Comparison of ENCODE assay signal across 36 mouse cellular contexts in genomic region chr17:32673976-32674375, GRCm38 (mm10). TPM values are rescaled to one million over a fixed set of nuclear protein-coding genes. Genes with fewer than 3 reads are reported as not detected.
DNase-seq lines count a peak whose midpoint lies in the region; ATAC-seq and TF ChIP-seq lines count a peak whose summit lies in the region.
"Had no signal": no experiment of that assay in that cellular context is flagged by ENCODE, and none has a peak within 500 bp of the region (broad histone marks: within the 10 kb centered on the region; RNA-seq: fewer than 3 reads in every experiment).

No protein-coding gene starts in this region.

- peak; percentile 22 for DNase-seq in embryo, embryonic 11 days
- DNase-seq in embryo, embryonic 10.5 days (ENCODE audit: low spot score): no peak
- DNase-seq in lung, embryonic 14.5 days: peak; percentile 42
- DNase-seq in lung, postnatal 4 days: no peak
- peak; percentile 31 for DNase-seq in ZHBTc4 (ENCODE audit: low read depth, low spot score)
- DNase-seq in limb, embryonic 11.5 days (ENCODE audit: low spot score): peak; percentile 39
- DNase-seq: adrenal gland, postnatal 25 days; cerebellum, adult 11-12 months; cerebellum, postnatal 14 days; gastrocnemius, postnatal 14 days; heart, postnatal 4 days; kidney, adult 11 months; liver, postnatal 0 days; midbrain, embryonic 14.5 days; thymus, adult 2 months; thymus, postnatal 36 days had no signal

- no peak overlapping the region for H3K27ac ChIP-seq in lung, embryonic 14.5 days (ENCODE audit: low read depth)
- no peak overlapping the region for H3K27ac ChIP-seq in limb, embryonic 11.5 days (replicated peaks; ENCODE audit: low read depth, low read length)
- H3K27ac ChIP-seq in liver, embryonic 12.5 days: no peak overlapping the region
- H3K27ac ChIP-seq: hindbrain, embryonic 14.5 days; kidney, embryonic 15.5 days; limb, embryonic 13.5 days; macrophage; neural tube, embryonic 12.5 days had no signal

- H3K9ac ChIP-seq in lung, embryonic 14.5 days: no peak overlapping the region
- H3K9ac ChIP-seq in limb, embryonic 11.5 days (ENCODE audit: low read length): no peak overlapping the region
- no peak overlapping the region for H3K9ac ChIP-seq in liver, embryonic 12.5 days
- H3K9ac ChIP-seq: heart, embryonic 12.5 days; hindbrain, embryonic 14.5 days; kidney, embryonic 15.5 days; limb, embryonic 13.5 days; liver, postnatal 0 days; neural tube, embryonic 12.5 days had no signal

- H3K9me3 ChIP-seq in lung, embryonic 14.5 days (ENCODE audit: low read depth, low read length): no peaks in the 10 kb centered on the region
- H3K9me3 ChIP-seq in limb, embryonic 11.5 days (ENCODE audit: control insufficient read depth, low read length): no peaks in the 10 kb centered on the region
- no peaks in the 10 kb centered on the region for H3K9me3 ChIP-seq in liver, embryonic 12.5 days (replicated peaks)
- H3K9me3 ChIP-seq: heart, embryonic 12.5 days; kidney, embryonic 15.5 days; limb, embryonic 13.5 days; neural tube, embryonic 12.5 days had no signal

- 61% methylated on average over 7 of the region's 7 CpGs for WGBS in lung, embryonic 14.5 days
- 68% methylated on average over 7 of the region's 7 CpGs for WGBS in limb, embryonic 11.5 days
- 42% methylated on average over 7 of the region's 7 CpGs for WGBS in liver, embryonic 12.5 days (ENCODE audit: insufficient replicate concordance)

- no peak for TF ChIP-seq CTCF in lung, embryonic 14.5 days (IDR thresholded peaks at IDR 0.05; ENCODE audit: low read depth)

- H3K4me1 ChIP-seq in lung, embryonic 14.5 days (ENCODE audit: insufficient read depth): no peaks in the 10 kb centered on the region
- H3K4me1 ChIP-seq in limb, embryonic 11.5 days (ENCODE audit: control insufficient read depth, insufficient read depth, low read length): no peaks in the 10 kb centered on the region
- no peaks in the 10 kb centered on the region for H3K4me1 ChIP-seq in liver, embryonic 12.5 days
- H3K4me1 ChIP-seq: heart, embryonic 12.5 days; kidney, embryonic 15.5 days; limb, embryonic 13.5 days; neural tube, embryonic 12.5 days had no signal

- H3K36me3 ChIP-seq in lung, embryonic 14.5 days (ENCODE audit: insufficient read depth): no peaks in the 10 kb centered on the region
- H3K36me3 ChIP-seq in limb, embryonic 11.5 days (ENCODE audit: control insufficient read depth, insufficient read depth, low read length): no peaks in the 10 kb centered on the region
- no peaks in the 10 kb centered on the region for H3K36me3 ChIP-seq in liver, embryonic 12.5 days
- H3K36me3 ChIP-seq: heart, embryonic 12.5 days; kidney, embryonic 15.5 days; limb, embryonic 13.5 days; neural tube, embryonic 12.5 days had no signal

- H3K4me3 ChIP-seq in lung, embryonic 14.5 days (ENCODE audit: low read depth, low read length): no peak overlapping the region
- no peak overlapping the region for H3K4me3 ChIP-seq in limb, embryonic 11.5 days (ENCODE audit: low read depth, low read length)
- H3K4me3 ChIP-seq in liver, embryonic 12.5 days: no peak overlapping the region
- H3K4me3 ChIP-seq: heart, embryonic 12.5 days; kidney, embryonic 15.5 days; limb, embryonic 13.5 days; neural tube, embryonic 12.5 days had no signal

- ATAC-seq in lung, embryonic 14.5 days (ENCODE audit: insufficient read depth): no peak
- ATAC-seq in limb, embryonic 11.5 days (ENCODE audit: insufficient number of reproducible peaks, low FRiP score, low TSS enrichment, low read depth): no peak
- ATAC-seq in erythroblast, adult 5-6 weeks (replicated peaks; ENCODE audit: low FRiP score, poor library complexity, severe bottlenecking): no peak
- no peak for ATAC-seq in liver, embryonic 12.5 days
- ATAC-seq: CD4-positive, CD25-positive, alpha-beta regulatory T cell, adult 4 months; forebrain, embryonic 14.5 days; liver, postnatal 0 days; lung, postnatal 0 days had no signal

- no peaks in the 10 kb centered on the region for H3K27me3 ChIP-seq in lung, embryonic 14.5 days (ENCODE audit: insufficient read depth, low read length)
- H3K27me3 ChIP-seq in limb, embryonic 11.5 days (ENCODE audit: control insufficient read depth, insufficient read depth, low read length): no peaks in the 10 kb centered on the region
- H3K27me3 ChIP-seq in liver, embryonic 12.5 days (replicated peaks): no peaks in the 10 kb centered on the region
- H3K27me3 ChIP-seq: heart, embryonic 12.5 days; kidney, embryonic 15.5 days; limb, embryonic 13.5 days; neural tube, embryonic 12.5 days had no signal

- H3K4me2 ChIP-seq in lung, embryonic 14.5 days: no peak overlapping the region
- H3K4me2 ChIP-seq in limb, embryonic 11.5 days (ENCODE audit: low read depth, severe bottlenecking): no peak overlapping the region
- H3K4me2 ChIP-seq in liver, embryonic 12.5 days: no peak overlapping the region
- H3K4me2 ChIP-seq: heart, embryonic 12.5 days; hindbrain, embryonic 14.5 days; kidney, embryonic 15.5 days; limb, embryonic 13.5 days; liver, embryonic 11.5 days; neural tube, embryonic 12.5 days had no signal

RNA-seq across cellular contexts. Expression of gene Cyp4f15, which starts 11.5 kb away (rescaled TPM):
- not detected in 2 replicates for polyA plus RNA-seq in lung, embryonic 14.5 days (2014; fragmentation: Nextera tagmentation; extraction: Ambion mirVana)
- 0.11 and 0.48 TPM in 2 replicates for polyA plus RNA-seq in limb, embryonic 11.5 days (2014; fragmentation: Nextera tagmentation; extraction: Ambion mirVana)
- total RNA-seq in erythroblast, adult 5-6 weeks (2015; ENCODE audit: low replicate concordance): not detected in 2 replicates
- total RNA-seq in erythroblast, adult 5-6 weeks (2017; ENCODE audit: low replicate concordance): not detected in 2 replicates
- polyA plus RNA-seq in liver, embryonic 12.5 days (2016; fragmentation: Nextera tagmentation; extraction: Ambion mirVana): 2.3 and 2.7 TPM in 2 replicates
- total RNA-seq: gastrocnemius, postnatal 14 days; granulocyte monocyte progenitor cell, adult 5-6 weeks; heart, postnatal 4 days; megakaryocyte-erythroid progenitor cell, adult 5-6 weeks had no signal
- polyA plus RNA-seq: CD4-positive, CD25-positive, alpha-beta regulatory T cell, adult 4 months; macrophage had no signal

RNA-seq across cellular contexts. Expression of gene Cyp4f40, which starts 15.3 kb away (rescaled TPM):
- polyA plus RNA-seq in lung, embryonic 14.5 days (2014; fragmentation: Nextera tagmentation; extraction: Ambion mirVana): not detected in 2 replicates
- polyA plus RNA-seq in limb, embryonic 11.5 days (2014; fragmentation: Nextera tagmentation; extraction: Ambion mirVana): not detected in 2 replicates
- not detected in 2 replicates for total RNA-seq in erythroblast, adult 5-6 weeks (2015; ENCODE audit: low replicate concordance)
- total RNA-seq in erythroblast, adult 5-6 weeks (2017; ENCODE audit: low replicate concordance): not detected in 2 replicates
- not detected in 2 replicates for polyA plus RNA-seq in liver, embryonic 12.5 days (2016; fragmentation: Nextera tagmentation; extraction: Ambion mirVana)
- total RNA-seq: adrenal gland, postnatal 25 days; gastrocnemius, postnatal 14 days; granulocyte monocyte progenitor cell, adult 5-6 weeks; heart, postnatal 4 days; layer of hippocampus, adult 18-20 months; layer of hippocampus, postnatal 10 days; left cerebral cortex, adult 18-20 months; left cerebral cortex, postnatal 14 days; megakaryocyte-erythroid progenitor cell, adult 5-6 weeks had no signal
- polyA plus RNA-seq: CD4-positive, CD25-positive, alpha-beta regulatory T cell, adult 4 months; forebrain, embryonic 14.5 days; heart, embryonic 12.5 days; heart, postnatal 0 days; hindbrain, embryonic 14.5 days; kidney, embryonic 15.5 days; limb, embryonic 13.5 days; liver, embryonic 11.5 days; liver, postnatal 0 days; lung, postnatal 0 days; macrophage; midbrain, embryonic 14.5 days; neural tube, embryonic 12.5 days had no signal

RNA-seq across cellular contexts. Expression of gene Cyp4f37, which starts 52.9 kb away (rescaled TPM):
- polyA plus RNA-seq in lung, embryonic 14.5 days (2014; fragmentation: Nextera tagmentation; extraction: Ambion mirVana): not detected in 2 replicates
- polyA plus RNA-seq in limb, embryonic 11.5 days (2014; fragmentation: Nextera tagmentation; extraction: Ambion mirVana): not detected in 2 replicates
- total RNA-seq in erythroblast, adult 5-6 weeks (2015; ENCODE audit: low replicate concordance): not detected in 2 replicates
- not detected in 2 replicates for total RNA-seq in erythroblast, adult 5-6 weeks (2017; ENCODE audit: low replicate concordance)
- not detected in 2 replicates for polyA plus RNA-seq in liver, embryonic 12.5 days (2016; fragmentation: Nextera tagmentation; extraction: Ambion mirVana)
- total RNA-seq: adrenal gland, adult 18-20 months; adrenal gland, postnatal 25 days; gastrocnemius, postnatal 14 days; granulocyte monocyte progenitor cell, adult 5-6 weeks; heart, postnatal 4 days; layer of hippocampus, adult 18-20 months; layer of hippocampus, postnatal 10 days; left cerebral cortex, adult 18-20 months; left cerebral cortex, postnatal 14 days; megakaryocyte-erythroid progenitor cell, adult 5-6 weeks had no signal
- polyA plus RNA-seq: CD4-positive, CD25-positive, alpha-beta regulatory T cell, adult 4 months; forebrain, embryonic 14.5 days; heart, embryonic 12.5 days; heart, postnatal 0 days; kidney, embryonic 15.5 days; limb, embryonic 13.5 days; liver, embryonic 11.5 days; liver, postnatal 0 days; lung, postnatal 0 days; macrophage; neural tube, embryonic 12.5 days; thymus, adult 2 months had no signal

Comparison
In these comparisons a context has a peak if more than half of its experiments do, and no peak if none do; other contexts are left out.
1. DNase-seq: peak in embryo, embryonic 11 days (single experiment), lung, embryonic 14.5 days (single experiment), ZHBTc4 (single experiment) and limb, embryonic 11.5 days (single experiment); none in embryo, embryonic 10.5 days (single experiment) and lung, postnatal 4 days (0 of 2).